Mouse (Mus musculus): ENCODE data around the gene Tbc1d1. TPM values are rescaled to one million over a fixed set of nuclear protein-coding genes. Genes with fewer than 3 reads are reported as not detected.

Tbc1d1 gene
- total RNA-seq, 1 experiment: 31.1 TPM

- Histone ChIP-seq H3K27ac (ENCODE audit: insufficient read depth, low read depth, low read length, poor library complexity, severe bottlenecking) (no peak overlapping the region), H3K9ac (ENCODE audit: insufficient read depth, low read depth, low read length, poor library complexity, severe bottlenecking) (no peak overlapping the region), H3K36me3 (ENCODE audit: control insufficient read depth, insufficient read depth, low read length, poor library complexity, severe bottlenecking) (no peaks in the 10 kb centered on the region), H3K9me3 (ENCODE audit: control insufficient read depth, insufficient read depth, low read depth, low read length) (no peaks in the 10 kb centered on the region), H3K4me3 (ENCODE audit: insufficient read depth in 1 of 2, low read depth in 1 of 2, low read length in 2 of 2, poor library complexity in 1 of 2, severe bottlenecking in 1 of 2) (no peak overlapping the region), H3K4me1 (ENCODE audit: control insufficient read depth in 2 of 2, insufficient read depth in 2 of 2, low read length in 2 of 2, poor library complexity in 1 of 2) (peaks cover 0 to 3% of the 10 kb centered on the region in 2 experiments; a peak in 1 of 4 replicates)
- no peak for DNase-seq (ENCODE audit: low read depth, low spot score)
- no peak for TF ChIP-seq CHD2 (IDR thresholded peaks at IDR 0.05; ENCODE audit: low read depth, low read length)
- TF ChIP-seq HCFC1 (IDR thresholded peaks at IDR 0.05; ENCODE audit: borderline replicate concordance, insufficient read depth, low read length): no peak
- TF ChIP-seq MAFK (IDR thresholded peaks at IDR 0.05; ENCODE audit: insufficient read depth, low read depth, low read length): no peak
- TF ChIP-seq ZC3H11A (IDR thresholded peaks at IDR 0.05; ENCODE audit: borderline replicate concordance, low read depth, low read length): no peak
- no peak for TF ChIP-seq ZNF384 (IDR thresholded peaks at IDR 0.05; ENCODE audit: low read depth, low read length)
- in situ Hi-C loops (cut with MboI; ENCODE audit: low sequenced_read_pairs in 2 of 2, unreplicated experiment in 2 of 2): no loop called here
Measured at GRCm38 (mm10) chr5:64161917-64162316, 5.8 kb downstream of the Tbc1d1 start.

GRCm38 (mm10) chr5:64162582-64162981, 6.5 kb downstream of the Tbc1d1 start:
- H3K4me1 ChIP-seq (ENCODE audit: control insufficient read depth in 2 of 2, insufficient read depth in 2 of 2, low read length in 2 of 2, poor library complexity in 1 of 2): peaks cover 0 to 3% of the 10 kb centered on the region in 2 experiments; a peak in 1 of 4 replicates
- H3K9me3 ChIP-seq (ENCODE audit: control insufficient read depth, insufficient read depth, low read depth, low read length): no peaks in the 10 kb centered on the region
- in situ Hi-C loops (cut with MboI; ENCODE audit: low sequenced_read_pairs in 2 of 2, unreplicated experiment in 2 of 2): no loop called here
- H3K9ac ChIP-seq (ENCODE audit: insufficient read depth, low read depth, low read length, poor library complexity, severe bottlenecking): no peak overlapping the region
- DNase-seq (ENCODE audit: low read depth, low spot score): no peak
- H3K4me3 ChIP-seq (ENCODE audit: insufficient read depth in 1 of 2, low read depth in 1 of 2, low read length in 2 of 2, poor library complexity in 1 of 2, severe bottlenecking in 1 of 2): no peak overlapping the region
- H3K27ac ChIP-seq (ENCODE audit: insufficient read depth, low read depth, low read length, poor library complexity, severe bottlenecking): no peak overlapping the region
- H3K36me3 ChIP-seq (ENCODE audit: control insufficient read depth, insufficient read depth, low read length, poor library complexity, severe bottlenecking): no peaks in the 10 kb centered on the region
- TF ChIP-seq MAFK (IDR thresholded peaks at IDR 0.05; ENCODE audit: insufficient read depth, low read depth, low read length) (no peak), ZNF384 (IDR thresholded peaks at IDR 0.05; ENCODE audit: low read depth, low read length) (no peak), HCFC1 (IDR thresholded peaks at IDR 0.05; ENCODE audit: borderline replicate concordance, insufficient read depth, low read length) (no peak), CHD2 (IDR thresholded peaks at IDR 0.05; ENCODE audit: low read depth, low read length) (no peak), ZC3H11A (IDR thresholded peaks at IDR 0.05; ENCODE audit: borderline replicate concordance, low read depth, low read length) (no peak)

GRCm38 (mm10) chr5:64164414-64164813, 8.3 kb downstream of the Tbc1d1 start:
- H3K4me3 ChIP-seq (ENCODE audit: insufficient read depth in 1 of 2, low read depth in 1 of 2, low read length in 2 of 2, poor library complexity in 1 of 2, severe bottlenecking in 1 of 2): no peak overlapping the region
- TF ChIP-seq ZNF384 (IDR thresholded peaks at IDR 0.05; ENCODE audit: low read depth, low read length): no peak
- no peak for TF ChIP-seq MAFK (IDR thresholded peaks at IDR 0.05; ENCODE audit: insufficient read depth, low read depth, low read length)
- no peak for TF ChIP-seq HCFC1 (IDR thresholded peaks at IDR 0.05; ENCODE audit: borderline replicate concordance, insufficient read depth, low read length)
- no peak for TF ChIP-seq ZC3H11A (IDR thresholded peaks at IDR 0.05; ENCODE audit: borderline replicate concordance, low read depth, low read length)
- no peak for TF ChIP-seq CHD2 (IDR thresholded peaks at IDR 0.05; ENCODE audit: low read depth, low read length)
- DNase-seq (ENCODE audit: low read depth, low spot score): no peak
- peaks cover 0 to 3% of the 10 kb centered on the region in 2 experiments; a peak in 1 of 4 replicates for H3K4me1 ChIP-seq (ENCODE audit: control insufficient read depth in 2 of 2, insufficient read depth in 2 of 2, low read length in 2 of 2, poor library complexity in 1 of 2)
- H3K36me3 ChIP-seq (ENCODE audit: control insufficient read depth, insufficient read depth, low read length, poor library complexity, severe bottlenecking): no peaks in the 10 kb centered on the region
- no peak overlapping the region for H3K27ac ChIP-seq (ENCODE audit: insufficient read depth, low read depth, low read length, poor library complexity, severe bottlenecking)
- in situ Hi-C loops (cut with MboI; ENCODE audit: low sequenced_read_pairs in 2 of 2, unreplicated experiment in 2 of 2): no loop called here
- H3K9me3 ChIP-seq (ENCODE audit: control insufficient read depth, insufficient read depth, low read depth, low read length): no peaks in the 10 kb centered on the region
- no peak overlapping the region for H3K9ac ChIP-seq (ENCODE audit: insufficient read depth, low read depth, low read length, poor library complexity, severe bottlenecking)

- no peak overlapping the region for H3K27ac ChIP-seq (ENCODE audit: insufficient read depth, low read depth, low read length, poor library complexity, severe bottlenecking)
- DNase-seq (ENCODE audit: low read depth, low spot score): no peak
- in situ Hi-C loops (cut with MboI; ENCODE audit: low sequenced_read_pairs in 2 of 2, unreplicated experiment in 2 of 2): no loop called here
- H3K9me3 ChIP-seq (ENCODE audit: control insufficient read depth, insufficient read depth, low read depth, low read length): no peaks in the 10 kb centered on the region
- TF ChIP-seq MAFK (IDR thresholded peaks at IDR 0.05; ENCODE audit: insufficient read depth, low read depth, low read length) (no peak), HCFC1 (IDR thresholded peaks at IDR 0.05; ENCODE audit: borderline replicate concordance, insufficient read depth, low read length) (no peak), ZNF384 (IDR thresholded peaks at IDR 0.05; ENCODE audit: low read depth, low read length) (no peak), ZC3H11A (IDR thresholded peaks at IDR 0.05; ENCODE audit: borderline replicate concordance, low read depth, low read length) (no peak), CHD2 (IDR thresholded peaks at IDR 0.05; ENCODE audit: low read depth, low read length) (no peak)
- H3K4me3 ChIP-seq (ENCODE audit: insufficient read depth in 1 of 2, low read depth in 1 of 2, low read length in 2 of 2, poor library complexity in 1 of 2, severe bottlenecking in 1 of 2): no peak overlapping the region
- H3K9ac ChIP-seq (ENCODE audit: insufficient read depth, low read depth, low read length, poor library complexity, severe bottlenecking): no peak overlapping the region
- no peaks in the 10 kb centered on the region for H3K36me3 ChIP-seq (ENCODE audit: control insufficient read depth, insufficient read depth, low read length, poor library complexity, severe bottlenecking)
- H3K4me1 ChIP-seq (ENCODE audit: control insufficient read depth in 2 of 2, insufficient read depth in 2 of 2, low read length in 2 of 2, poor library complexity in 1 of 2): peaks cover 0 to 3% of the 10 kb centered on the region in 2 experiments; a peak in 1 of 4 replicates
Measured at GRCm38 (mm10) chr5:64165826-64166225, 9.7 kb downstream of the Tbc1d1 start.

All from ES-E14 (cell line).